Mouse (Mus musculus): ENCODE measurements around the gene Magix. TPM values are rescaled to one million over a fixed set of nuclear protein-coding genes. Genes with fewer than 3 reads are reported as not detected.
"Not testable (repeated sequence)": the region's sequence is repeated elsewhere in the genome, so short reads cannot be mapped to it uniquely, and the experiment has no call there.

Magix gene
- 10 to 100 TPM; 10.8 to 13.9 TPM for total RNA-seq (2021)

GRCm38 (mm10) chrX:7680864-7681263, at the start of gene Magix:
Gene Magix, minus strand, starts transcription at chrX:7681251.
- DNase-seq, result peak in 1 of 2 experiments; percentile 45
- intact Hi-C loops (cut with DNase I), result no loop called here

DNA sequence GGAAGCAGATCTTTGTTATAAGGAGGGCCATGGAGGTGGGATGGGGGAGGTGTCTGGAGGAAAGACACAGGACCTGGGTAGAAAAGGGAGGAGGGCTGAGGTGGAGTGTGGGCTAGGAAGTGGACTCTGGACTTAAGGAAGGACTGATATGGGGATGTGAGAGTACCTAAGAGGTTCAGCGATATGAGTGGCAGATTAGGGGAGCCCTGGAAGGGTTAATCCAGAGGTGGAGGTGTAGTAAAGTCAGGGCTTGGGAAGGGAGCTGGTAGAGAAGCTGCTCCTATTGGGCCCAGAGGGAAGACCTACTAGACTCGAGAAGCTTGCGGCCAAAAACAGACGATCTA, 47.8 kb upstream of the Magix start:
- DNase-seq, result no peak
- intact Hi-C loops (cut with DNase I), result no loop called here

DNA sequence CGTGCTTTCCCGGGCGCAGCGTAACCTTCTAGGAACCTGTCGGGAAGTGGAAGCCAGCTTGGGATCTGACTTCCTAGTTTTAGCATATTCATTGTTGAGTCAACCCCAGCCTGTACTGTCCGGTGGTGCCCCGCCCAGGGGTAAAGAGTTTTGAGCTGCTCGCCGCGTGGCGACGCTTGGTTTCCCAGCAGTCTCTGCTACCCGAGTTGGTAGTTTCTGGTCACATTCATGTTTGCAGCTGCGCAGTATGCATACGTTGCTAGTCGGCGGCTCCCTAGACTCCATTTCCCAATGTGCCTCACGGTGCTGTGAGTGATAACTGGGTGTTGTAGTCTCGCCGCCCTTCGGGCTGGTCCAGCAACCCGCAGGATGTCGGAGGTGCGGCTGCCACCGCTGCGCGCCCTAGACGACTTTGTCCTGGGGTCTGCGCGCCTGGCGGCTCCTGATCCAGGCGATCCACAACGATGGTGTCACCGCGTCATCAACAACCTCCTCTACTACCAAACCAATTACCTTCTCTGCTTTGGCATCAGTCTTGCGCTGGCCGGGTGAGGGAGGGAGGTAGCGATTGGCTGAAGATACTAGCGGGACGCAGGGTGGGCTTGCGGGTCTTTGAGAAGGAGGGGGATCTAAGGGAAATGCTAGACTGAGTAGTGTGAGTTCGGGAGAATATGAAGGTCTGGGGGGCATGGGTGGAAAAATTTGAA, 47.3 kb upstream of the Magix start, which contains the start of gene Praf2:
TSS of gene Praf2 (plus strand) at position 225 of the 707 bp plus-strand sequence.
- intact Hi-C loops (cut with DNase I), result no loop called here
- peak; percentile 80 to 81 for DNase-seq

- intact Hi-C loops (cut with DNase I), result no loop called here
- no peak for DNase-seq
These were observed 46.1 kb upstream of the Magix start for GRCm38 (mm10) chrX:7727176-7727575.

- intact Hi-C loops (cut with DNase I), result no loop called here
- no peak for DNase-seq
These were observed 44.8 kb upstream of the Magix start for GRCm38 (mm10) chrX:7725841-7726240.

DNA sequence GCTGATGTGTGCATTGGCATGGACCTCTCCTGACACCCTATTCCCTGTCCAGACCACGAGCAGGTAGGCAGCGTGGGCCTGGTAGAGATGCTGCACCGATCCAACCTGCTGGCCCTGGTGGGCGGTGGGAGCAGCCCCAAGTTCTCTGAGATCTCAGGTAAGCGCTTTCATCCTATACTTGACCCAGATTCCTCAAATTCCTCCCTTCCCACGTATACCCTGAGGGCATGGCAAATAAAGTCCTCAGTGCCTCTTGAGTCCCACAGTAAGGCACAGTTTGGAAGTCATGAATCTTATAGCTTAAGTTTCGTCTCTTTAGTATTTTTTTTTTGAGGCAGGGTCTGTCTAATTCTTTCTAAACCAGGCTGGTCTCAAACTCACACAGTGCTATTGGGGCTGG, 43.1 kb upstream of the Magix start:
- intact Hi-C loops (cut with DNase I), result no loop called here
- no peak for DNase-seq

DNA sequence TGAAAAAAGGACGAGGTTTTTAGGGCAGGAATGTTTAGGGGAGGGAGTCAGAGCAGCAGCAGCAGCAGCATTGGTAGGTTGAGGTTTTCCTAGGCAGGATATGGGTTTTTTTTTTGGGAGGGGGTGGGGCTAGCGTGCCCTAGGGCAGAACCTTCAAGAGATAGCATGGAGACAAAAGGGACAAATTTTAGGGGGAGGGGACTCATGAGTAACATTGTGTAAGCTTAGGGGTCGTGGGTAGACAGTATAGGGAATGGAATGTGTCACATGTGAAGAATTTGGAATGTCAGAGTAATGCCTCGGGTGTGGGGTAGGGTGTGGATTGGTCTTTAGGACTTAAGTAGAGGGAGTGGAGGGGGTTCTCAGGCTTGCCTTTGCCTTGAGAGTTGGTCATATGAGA, 41.6 kb upstream of the Magix start:
- intact Hi-C loops (cut with DNase I), result no loop called here
- DNase-seq, result no peak

GRCm38 (mm10) chrX:7722282-7722611, 41.2 kb upstream of the Magix start:
- intact Hi-C loops (cut with DNase I), result no loop called here
- no peak for DNase-seq

DNA sequence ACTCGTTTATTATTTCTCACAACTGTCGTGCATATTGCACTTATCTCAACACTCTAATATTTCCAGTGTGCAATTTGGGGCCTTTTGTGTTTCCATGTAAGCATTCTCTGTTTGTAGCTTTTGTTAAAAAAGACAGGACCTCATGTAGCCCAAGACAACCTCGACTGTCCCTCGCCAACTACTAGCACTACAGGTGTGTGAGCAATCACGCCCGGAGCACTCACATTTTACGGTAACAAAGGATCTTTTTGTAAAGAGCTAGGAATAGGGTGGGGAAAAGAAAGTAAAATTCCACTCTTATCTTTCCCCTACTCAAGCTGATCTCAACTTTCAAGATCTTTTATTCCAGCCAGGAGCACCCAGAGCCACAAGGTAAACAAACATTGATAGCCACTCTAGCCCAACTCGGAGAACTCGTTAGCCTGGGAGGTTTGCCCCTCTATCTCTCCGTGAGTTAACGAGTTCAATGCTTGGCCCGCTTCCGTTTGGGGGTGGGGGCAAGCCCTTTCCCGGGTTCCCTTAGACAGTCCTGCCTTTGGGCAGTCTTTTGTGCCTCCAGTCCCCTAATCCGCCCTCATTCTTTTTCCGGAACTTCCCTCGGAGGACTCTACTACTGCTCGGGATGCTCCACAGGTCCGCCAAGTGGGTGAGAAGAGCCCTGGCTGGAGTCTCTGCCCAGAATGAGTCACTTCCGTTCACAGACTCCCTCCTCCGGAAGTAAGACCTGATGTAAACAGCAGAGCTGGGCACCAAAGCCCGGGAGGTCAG, 40.6 kb upstream of the Magix start, which contains the start of gene Gm45208:
TSS of gene Gm45208 (plus strand) at position 732 of the 768 bp plus-strand sequence.
- peak; percentile 76 to 82 for DNase-seq
- intact Hi-C loops (cut with DNase I), result no loop called here

- intact Hi-C loops (cut with DNase I); DNase-seq: not testable (repeated sequence)
These were observed 35.0 kb upstream of the Magix start for GRCm38 (mm10) chrX:7716058-7716457.

DNA sequence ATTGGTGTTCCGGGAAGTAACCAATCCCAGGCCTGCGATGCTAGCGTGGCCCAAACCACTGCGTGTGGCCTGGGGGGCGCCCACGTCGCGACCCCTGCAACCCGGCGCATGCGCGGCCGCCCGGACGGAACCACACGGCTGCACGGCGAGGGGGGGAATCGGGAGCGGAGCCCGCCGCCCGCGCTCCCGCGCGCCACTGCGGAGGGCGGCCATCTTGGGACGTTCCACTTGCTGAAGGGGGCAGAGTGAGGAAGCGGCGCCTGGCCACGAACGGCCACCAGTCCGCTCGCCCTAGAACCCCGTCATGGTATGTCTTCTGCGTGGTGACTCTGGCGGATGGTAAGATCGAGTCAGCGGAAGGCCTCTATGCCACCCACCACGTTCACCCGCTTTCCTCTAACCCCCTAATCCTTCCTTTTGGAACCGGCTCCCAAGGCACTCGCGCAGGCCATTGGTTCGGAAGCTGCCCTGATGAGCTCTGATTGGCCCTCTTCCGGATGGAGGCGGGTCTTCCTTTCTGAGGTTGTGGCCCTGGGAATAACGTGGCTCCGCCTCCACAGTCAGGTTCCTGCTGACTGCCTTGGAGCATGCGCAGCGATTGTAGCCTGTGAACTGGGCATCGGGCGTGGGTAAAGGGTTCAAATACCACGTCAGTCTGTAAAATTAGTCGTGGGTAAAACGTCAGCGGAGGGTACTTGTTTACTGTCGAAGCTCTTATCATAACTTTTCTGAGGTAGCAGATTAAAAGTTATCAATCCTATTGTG, 33.3 kb upstream of the Magix start, which contains the start of gene Wdr45:
TSS of gene Wdr45 (plus strand) at position 199 of the 765 bp plus-strand sequence.
- DNase-seq, result peak; percentile 94 to 95

GRCm38 (mm10) chrX:7713764-7714134, 32.7 kb upstream of the Magix start:
- DNase-seq; intact Hi-C loops (cut with DNase I): not testable (repeated sequence)

More for the DNA sequence above, 33.3 kb upstream of the Magix start, which contains the start of gene Wdr45:
- intact Hi-C loops (cut with DNase I), result not testable (repeated sequence)

DNA sequence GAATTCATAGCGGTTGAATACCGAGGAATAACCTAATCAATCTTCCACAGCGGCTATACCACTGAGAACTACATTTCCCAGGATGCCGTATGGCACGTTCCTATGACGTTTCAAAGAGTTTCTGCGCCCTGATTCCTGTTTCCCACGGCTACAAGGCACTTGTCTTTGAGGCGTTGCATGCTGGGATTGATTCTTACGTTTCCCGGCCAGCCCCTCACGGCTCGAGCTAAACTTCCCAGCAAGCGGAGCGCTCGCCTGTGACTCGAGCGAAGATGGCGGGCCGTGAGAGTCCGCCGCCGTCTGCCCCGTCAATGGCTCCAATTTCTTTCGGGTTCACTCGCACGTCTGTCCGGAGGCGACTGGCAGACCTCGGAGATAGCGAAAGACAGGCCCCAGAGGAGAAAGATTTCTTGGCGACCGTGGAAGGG, 15.9 kb upstream of the Magix start, which contains the start of gene Gpkow:
TSS of gene Gpkow (plus strand) at position 178 of the 428 bp plus-strand sequence.
- intact Hi-C loops (cut with DNase I), result loop anchor here (10.0 kb wide), 1 partner anchor 122 kb away; the partner anchor contains the start of genes Foxp3 and Ppp1r3f
- peak; percentile 83 to 90 for DNase-seq

- DNase-seq, result no peak
- intact Hi-C loops (cut with DNase I), result loop anchor here (10.0 kb wide), 1 partner anchor 122 kb away; the partner anchor contains the start of genes Foxp3 and Ppp1r3f
These were observed 15.5 kb upstream of the Magix start for GRCm38 (mm10) chrX:7696520-7696919.

DNA sequence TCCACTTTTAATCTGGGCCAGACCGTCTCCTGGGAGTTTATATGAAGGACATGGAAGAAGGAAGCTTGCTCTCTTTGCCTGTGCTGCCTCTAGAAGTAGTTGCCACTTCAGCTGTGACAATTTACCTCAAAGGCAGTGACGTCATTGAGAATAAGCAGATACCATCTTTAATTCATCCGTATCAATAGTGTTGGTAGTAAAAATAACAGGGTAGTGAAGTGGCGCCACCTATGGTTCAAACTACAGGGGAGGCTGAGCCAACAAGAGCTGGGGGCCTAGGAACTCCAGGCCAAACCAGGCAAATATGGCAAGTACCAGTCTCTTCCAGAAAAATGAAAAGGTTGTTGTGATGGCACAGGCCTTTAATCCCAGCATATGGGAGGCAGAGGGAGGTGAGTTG, 11.8 kb upstream of the Magix start:
- intact Hi-C loops (cut with DNase I), result loop anchor here (5.0 to 10.0 kb wide), 4 partner anchors 46 to 271 kb away; partner anchors contain the start of genes Foxp3 and Ppp1r3f
- DNase-seq, result peak in 1 of 2 experiments; percentile 48

DNA sequence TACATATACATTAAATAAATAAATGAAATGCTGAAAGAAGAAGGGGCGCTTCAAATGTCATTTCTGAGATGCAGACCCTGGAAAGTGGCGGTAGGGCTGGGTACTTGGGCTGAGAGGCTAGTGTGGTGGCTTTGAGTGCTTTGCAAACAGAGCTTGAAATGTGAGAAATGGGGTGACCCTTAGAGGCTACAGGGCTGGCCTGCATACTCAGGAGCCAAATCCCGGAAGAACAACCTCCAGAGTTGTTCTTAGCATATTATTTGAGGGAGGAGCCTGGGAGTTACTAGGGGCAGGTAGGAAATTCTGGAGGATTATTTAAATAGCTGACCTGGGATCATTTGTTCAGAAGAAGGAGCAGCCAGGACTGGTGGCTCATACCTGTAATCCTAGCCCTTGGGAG, 9.4 kb upstream of the Magix start:
- intact Hi-C loops (cut with DNase I), result loop anchor here (5.0 to 10.0 kb wide), 4 partner anchors 43 to 268 kb away; partner anchors contain the start of genes Foxp3 and Ppp1r3f
- no peak for DNase-seq

- intact Hi-C loops (cut with DNase I), result no loop called here
- no peak for DNase-seq
These were observed 7.3 kb upstream of the Magix start for GRCm38 (mm10) chrX:7688321-7688720.

DNA sequence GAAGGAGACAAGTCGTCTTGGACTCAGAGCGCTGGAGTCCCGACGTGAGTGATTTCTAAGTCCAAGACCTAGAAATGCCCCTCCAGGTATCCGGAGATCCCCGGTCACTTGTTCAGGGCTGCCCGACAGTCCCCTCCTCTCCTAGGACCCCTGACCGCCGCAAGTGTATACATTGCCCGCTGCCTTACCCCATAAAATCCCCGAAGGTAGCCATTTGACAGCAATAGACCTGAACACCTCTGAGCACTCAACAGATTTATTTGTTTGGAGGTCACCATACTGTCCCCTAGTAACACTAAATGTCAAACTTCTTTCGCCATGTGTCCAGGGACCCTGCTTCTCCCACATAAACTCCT, 1.0 kb downstream of the Magix start:
- intact Hi-C loops (cut with DNase I), result no loop called here
- no peak for DNase-seq

- peak; percentile 92 to 93 for DNase-seq
- intact Hi-C loops (cut with DNase I), result no loop called here
These were observed 1.5 kb downstream of the Magix start for GRCm38 (mm10) chrX:7679405-7680056.

GRCm38 (mm10) chrX:7678986-7679385, 2.1 kb downstream of the Magix start:
- no peak for DNase-seq
- intact Hi-C loops (cut with DNase I), result no loop called here
